ENCODE assay signal across 28 mouse cellular contexts in the genomic region with DNA sequence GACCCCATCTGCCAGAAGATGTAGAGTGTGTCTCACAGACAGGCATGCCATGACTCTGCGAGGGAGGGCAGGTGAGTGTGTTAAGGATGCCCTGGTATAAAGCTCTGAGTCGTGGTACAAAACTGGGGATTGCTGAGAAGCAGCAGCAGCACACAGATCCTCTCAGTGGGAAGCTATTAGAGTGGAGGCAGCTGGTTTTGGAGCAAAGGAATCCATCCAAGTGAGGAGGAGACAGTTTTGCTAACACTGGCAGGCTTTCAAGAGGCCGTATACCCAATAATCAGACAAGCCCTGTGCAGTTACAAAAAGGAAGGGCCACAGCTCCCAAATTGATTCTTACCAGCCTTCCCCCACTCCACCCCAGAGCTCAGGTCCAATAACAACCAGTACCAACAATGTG.
DNase-seq lines count a peak whose midpoint lies in the region; ATAC-seq and TF ChIP-seq lines count a peak whose summit lies in the region.
"Had no signal": no experiment of that assay in that cellular context is flagged by ENCODE, and none has a peak within 500 bp of the region (broad histone marks: within the 10 kb centered on the region; RNA-seq: fewer than 3 reads in every experiment).

No protein-coding gene starts in this region.

- H3K4me2 ChIP-seq in lung, embryonic 14.5 days, result no peak overlapping the region
- H3K4me2 ChIP-seq in hindbrain, postnatal 0 days (ENCODE audit: low read depth, low read length), result no peak overlapping the region
- H3K4me2 ChIP-seq: embryonic facial prominence, embryonic 12.5 days; forebrain, embryonic 13.5 days; hindbrain, embryonic 15.5 days; intestine, embryonic 15.5 days; limb, embryonic 15.5 days; liver, embryonic 15.5 days; midbrain, embryonic 15.5 days; neural tube, embryonic 12.5 days had no signal

- H3K9me3 ChIP-seq in lung, embryonic 14.5 days (ENCODE audit: low read depth, low read length), result no peaks in the 10 kb centered on the region
- no peaks in the 10 kb centered on the region for H3K9me3 ChIP-seq in hindbrain, postnatal 0 days (ENCODE audit: low read length)
- H3K9me3 ChIP-seq: embryonic facial prominence, embryonic 12.5 days; forebrain, embryonic 13.5 days; G1E; heart, embryonic 10.5 days; hindbrain, embryonic 15.5 days; intestine, embryonic 15.5 days; limb, embryonic 15.5 days; liver, embryonic 15.5 days; midbrain, embryonic 15.5 days; neural tube, embryonic 12.5 days had no signal

- ATAC-seq in lung, embryonic 14.5 days (ENCODE audit: insufficient read depth), result no peak
- no peak for ATAC-seq in hindbrain, postnatal 0 days
- ATAC-seq: forebrain, embryonic 13.5 days; intestine, embryonic 15.5 days; midbrain, embryonic 15.5 days had no signal

- no peaks in the 10 kb centered on the region for H3K27me3 ChIP-seq in lung, embryonic 14.5 days (ENCODE audit: insufficient read depth, low read length)
- H3K27me3 ChIP-seq in hindbrain, postnatal 0 days (ENCODE audit: insufficient read depth, low read length), result no peaks in the 10 kb centered on the region
- H3K27me3 ChIP-seq: CH12.LX; embryonic facial prominence, embryonic 12.5 days; forebrain, embryonic 13.5 days; hindbrain, embryonic 15.5 days; intestine, embryonic 15.5 days; limb, embryonic 15.5 days; liver, embryonic 15.5 days; midbrain, embryonic 15.5 days; neural tube, embryonic 12.5 days had no signal

- no peak for TF ChIP-seq CTCF in lung, embryonic 14.5 days (IDR thresholded peaks at IDR 0.05; ENCODE audit: low read depth)
- TF ChIP-seq CTCF in layer of hippocampus, adult 2 months (conservative IDR thresholded peaks at IDR 0.05), result no peak
- no peak for TF ChIP-seq CTCF in hindbrain, postnatal 0 days (IDR thresholded peaks at IDR 0.05; ENCODE audit: low read depth)

- DNase-seq in kidney, postnatal 4 days, result peak; percentile 1 to 2
- no peak for DNase-seq in kidney, adult 8-10 months
- DNase-seq in lung, embryonic 14.5 days, result peak; percentile 19
- no peak for DNase-seq in lung, postnatal 10 days
- DNase-seq in layer of hippocampus, adult 2 months (ENCODE audit: low spot score in 2 of 2), result peak in 1 of 2 experiments; percentile 46
- peak; percentile 28 to 56 for DNase-seq in layer of hippocampus, postnatal 36 days
- DNase-seq in hindbrain, postnatal 0 days (ENCODE audit: low spot score), result no peak
- DNase-seq: adrenal gland, adult 2 months; B cell, adult 2 months; cerebellum, adult 18-20 months; cerebellum, postnatal 14 days; kidney, adult 9 months; kidney, postnatal 14 days; thymus, adult 2 months; thymus, postnatal 4 days had no signal

- no peaks in the 10 kb centered on the region for H3K4me1 ChIP-seq in lung, embryonic 14.5 days (ENCODE audit: insufficient read depth)
- no peaks in the 10 kb centered on the region for H3K4me1 ChIP-seq in hindbrain, postnatal 0 days (ENCODE audit: insufficient read depth, low read length)
- H3K4me1 ChIP-seq: embryonic facial prominence, embryonic 12.5 days; forebrain, embryonic 13.5 days; heart, embryonic 10.5 days; hindbrain, embryonic 15.5 days; intestine, embryonic 15.5 days; limb, embryonic 15.5 days; liver, embryonic 15.5 days; midbrain, embryonic 15.5 days; neural tube, embryonic 12.5 days had no signal

- WGBS in lung, embryonic 14.5 days, result 56% methylated on average over 3 of the region's 3 CpGs
- 58% methylated on average over 3 of the region's 3 CpGs for WGBS in hindbrain, postnatal 0 days

- H3K27ac ChIP-seq in lung, embryonic 14.5 days (ENCODE audit: low read depth), result no peak overlapping the region
- H3K27ac ChIP-seq in layer of hippocampus, adult 2 months, result peak overlapping the region; percentile 88
- no peak overlapping the region for H3K27ac ChIP-seq in hindbrain, postnatal 0 days
- H3K27ac ChIP-seq: embryonic facial prominence, embryonic 12.5 days; forebrain, embryonic 13.5 days; heart, embryonic 10.5 days; hindbrain, embryonic 15.5 days; intestine, embryonic 15.5 days; limb, embryonic 15.5 days; liver, embryonic 15.5 days; macrophage; midbrain, embryonic 15.5 days; neural tube, embryonic 12.5 days; stomach, postnatal 0 days had no signal

- no peak overlapping the region for H3K9ac ChIP-seq in lung, embryonic 14.5 days
- H3K9ac ChIP-seq in hindbrain, postnatal 0 days (replicated peaks; ENCODE audit: low read length), result no peak overlapping the region
- H3K9ac ChIP-seq: embryonic facial prominence, embryonic 12.5 days; forebrain, embryonic 13.5 days; hindbrain, embryonic 15.5 days; intestine, embryonic 15.5 days; limb, embryonic 15.5 days; liver, embryonic 15.5 days; midbrain, embryonic 15.5 days; neural tube, embryonic 12.5 days had no signal

- H3K4me3 ChIP-seq in lung, embryonic 14.5 days (ENCODE audit: low read depth, low read length), result no peak overlapping the region
- no peak overlapping the region for H3K4me3 ChIP-seq in layer of hippocampus, adult 2 months
- no peak overlapping the region for H3K4me3 ChIP-seq in hindbrain, postnatal 0 days (ENCODE audit: low read length)
- H3K4me3 ChIP-seq: embryonic facial prominence, embryonic 12.5 days; forebrain, embryonic 13.5 days; heart, embryonic 10.5 days; hindbrain, embryonic 15.5 days; intestine, embryonic 15.5 days; limb, embryonic 15.5 days; liver, embryonic 15.5 days; midbrain, embryonic 15.5 days; neural tube, embryonic 12.5 days had no signal

- H3K36me3 ChIP-seq in lung, embryonic 14.5 days (ENCODE audit: insufficient read depth), result no peaks in the 10 kb centered on the region
- no peaks in the 10 kb centered on the region for H3K36me3 ChIP-seq in hindbrain, postnatal 0 days (ENCODE audit: insufficient read depth, low read length)
- H3K36me3 ChIP-seq: embryonic facial prominence, embryonic 12.5 days; G1E; heart, embryonic 10.5 days; hindbrain, embryonic 15.5 days; intestine, embryonic 15.5 days; limb, embryonic 15.5 days; liver, embryonic 15.5 days; midbrain, embryonic 15.5 days; neural tube, embryonic 12.5 days had no signal

Comparison
In these comparisons a context has a peak if more than half of its experiments do, and no peak if none do; other contexts are left out.
1. DNase-seq: peak in kidney, postnatal 4 days (2 of 2), lung, embryonic 14.5 days (single experiment) and layer of hippocampus, postnatal 36 days (2 of 2); none in kidney, adult 8-10 months (0 of 2), lung, postnatal 10 days (single experiment) and hindbrain, postnatal 0 days (single experiment).